Mouse (Mus musculus) left cerebral cortex, adult 8-10 months (tissue): ENCODE data around the gene Tec. TPM values are rescaled to one million over a fixed set of nuclear protein-coding genes. Genes with fewer than 3 reads are reported as not detected.

Source experiments
- DNase-seq, 2 experiments: peaks; one replicate each; pipeline ENCODE4 v3.0.0; 2022; ENCODE audit warnings: low spot score in 2 of 2
- total RNA-seq, 4 experiments: library from RNA; stranded (reverse); gene quantifications; 2 replicates each; pipeline ENCODE4 v1.2.4; 2022

The Tec gene
- total RNA-seq, 4 experiments from 2014 or later: 2.4 to 6.6 (median 3.9) TPM

- DNase-seq: no peak
Observed at GRCm38 (mm10) chr5:72854141-72854990, 13.9 kb downstream of the Tec start.

DNA sequence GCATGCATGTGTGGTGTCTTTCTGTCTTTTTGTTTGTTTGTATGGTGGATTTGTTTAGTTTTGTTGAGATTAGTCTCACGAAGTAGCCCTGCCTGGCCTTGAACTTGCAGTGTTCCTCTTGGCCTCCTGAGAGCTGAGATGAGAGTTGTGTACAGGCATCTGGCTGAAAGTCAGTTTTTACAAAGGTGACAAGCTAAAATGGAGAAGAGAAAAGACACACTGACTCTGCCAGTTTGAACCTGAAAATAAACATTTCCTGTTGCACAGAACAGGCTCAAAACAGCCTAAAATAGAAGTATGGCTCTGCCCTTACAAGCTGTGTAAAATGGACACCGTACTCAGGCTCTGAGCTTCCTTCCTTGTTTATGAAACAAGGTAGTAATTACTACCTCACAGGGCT is 14.9 kb downstream of the Tec start:
- DNase-seq: no peak

GRCm38 (mm10) chr5:72852301-72852995 is 15.8 kb downstream of the Tec start:
- DNase-seq: no peak

- no peak for DNase-seq
Observed at GRCm38 (mm10) chr5:72851674-72852098, 16.6 kb downstream of the Tec start.

- DNase-seq: no peak
Observed at GRCm38 (mm10) chr5:72850926-72851673, 17.2 kb downstream of the Tec start.

DNA sequence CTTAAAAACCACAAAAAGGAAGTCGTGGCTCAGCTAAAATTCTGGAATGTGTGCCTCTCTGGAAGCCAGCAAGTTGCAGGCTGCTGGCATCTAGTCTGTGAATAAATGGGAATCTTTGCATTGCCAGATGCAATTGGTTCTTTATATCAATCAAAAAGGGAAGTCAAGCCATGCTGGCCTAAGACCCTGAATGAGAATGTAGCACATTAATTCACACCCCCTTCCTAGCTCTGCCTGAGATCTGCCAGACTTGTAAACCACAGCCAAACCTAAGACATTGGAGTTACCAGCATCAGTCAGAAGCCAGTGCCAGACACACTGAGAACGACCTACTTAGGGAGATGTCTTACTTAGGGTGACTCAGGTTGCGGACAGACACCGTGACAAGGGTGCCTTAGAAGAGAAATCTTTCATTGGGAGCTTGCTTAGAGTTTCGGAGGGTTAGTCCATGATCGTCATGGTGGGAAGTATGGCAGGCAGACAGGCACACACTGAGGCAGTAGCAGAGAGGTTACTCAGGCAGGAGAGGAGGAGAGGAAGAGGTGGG is 19.3 kb downstream of the Tec start:
- no peak for DNase-seq

DNA sequence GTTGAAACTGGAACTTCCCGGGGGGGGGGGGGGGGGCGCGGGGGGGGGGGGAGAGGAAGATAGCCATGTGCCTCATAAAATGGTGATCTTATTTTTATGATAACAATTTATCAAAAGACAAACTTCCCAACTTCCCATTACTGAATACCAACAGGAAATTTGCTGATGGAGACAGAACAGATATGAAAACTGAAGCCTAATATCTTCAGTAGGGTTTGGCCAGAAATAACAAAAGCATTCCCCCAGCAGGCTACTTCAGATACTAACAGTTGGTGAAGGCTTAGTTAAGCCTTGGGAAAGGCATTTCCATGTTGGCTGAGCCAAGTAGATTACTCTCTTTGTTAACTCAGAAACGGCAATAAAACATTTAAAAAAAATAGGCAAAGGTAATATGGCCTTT is 21.6 kb downstream of the Tec start:
- DNase-seq: no peak

DNA sequence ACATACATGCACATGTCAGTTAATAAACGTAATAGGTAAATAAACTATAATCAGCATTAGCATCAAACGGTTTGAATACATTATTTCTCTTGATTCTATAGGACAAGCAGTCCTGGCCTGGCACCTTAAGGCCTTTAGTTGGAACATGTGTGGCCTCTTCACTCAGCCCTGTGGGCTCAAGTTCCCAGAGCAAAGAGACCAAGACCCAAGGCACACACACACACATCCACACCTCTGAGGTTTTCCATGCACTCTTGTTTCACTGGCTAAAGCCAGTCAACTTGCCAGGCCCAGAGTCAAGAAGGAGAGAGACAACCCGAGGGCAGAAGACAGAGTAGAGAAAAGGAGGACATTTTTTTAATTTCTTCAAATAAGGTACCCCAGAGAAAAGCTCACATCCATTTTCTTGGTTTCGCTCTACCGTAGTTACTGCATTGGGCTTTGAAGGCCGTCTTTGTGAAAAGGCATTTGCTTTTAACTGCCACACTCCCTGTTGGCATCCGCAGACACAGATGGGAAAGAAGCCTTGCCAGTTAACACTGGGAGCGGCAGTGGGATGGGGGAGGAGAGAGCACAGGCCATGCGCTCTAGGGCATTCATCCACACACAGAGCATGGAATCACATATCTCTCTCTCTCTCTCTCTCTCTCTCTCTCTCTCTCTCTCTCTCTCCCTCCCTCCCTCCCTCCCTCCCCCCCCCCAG is 22.2 kb downstream of the Tec start:
- no peak for DNase-seq

DNA sequence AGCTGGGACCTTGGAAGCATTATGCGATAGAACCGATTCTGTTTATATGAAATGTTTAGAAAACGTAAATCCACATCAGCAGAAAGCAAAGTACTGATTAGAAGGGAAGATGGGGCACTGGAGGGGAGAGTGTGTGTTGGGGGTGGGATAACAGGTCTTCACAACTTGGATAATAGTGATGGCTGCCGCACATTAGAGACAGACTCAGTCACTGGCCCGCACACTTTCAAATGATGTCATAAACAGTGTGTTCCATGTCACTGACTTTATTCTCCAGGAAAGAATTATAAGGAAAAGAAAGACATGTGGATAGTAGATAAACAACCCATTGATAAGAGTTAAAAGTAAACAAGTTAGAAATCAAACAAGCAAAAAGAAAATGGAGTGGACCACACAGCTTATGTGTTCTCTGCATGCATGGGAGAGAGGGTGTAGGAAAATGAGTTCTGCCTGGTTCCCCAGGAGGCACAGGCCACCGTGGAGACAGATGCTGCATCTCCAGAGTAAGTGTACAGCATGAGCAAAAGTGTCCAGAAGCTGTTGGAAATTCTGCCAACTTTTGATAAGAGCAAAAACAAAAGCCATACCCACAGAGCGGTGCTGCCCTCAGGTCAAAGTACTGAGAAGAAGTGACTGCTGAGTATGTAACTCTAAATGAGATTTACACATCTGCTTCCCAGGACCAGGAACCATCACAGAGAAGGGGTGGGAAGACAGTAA is 23.3 kb downstream of the Tec start:
- no peak for DNase-seq

- no peak for DNase-seq
Observed at GRCm38 (mm10) chr5:72844294-72844693, 24.0 kb downstream of the Tec start.

GRCm38 (mm10) chr5:72839655-72840054 is 28.6 kb downstream of the Tec start:
- no peak for DNase-seq

DNA sequence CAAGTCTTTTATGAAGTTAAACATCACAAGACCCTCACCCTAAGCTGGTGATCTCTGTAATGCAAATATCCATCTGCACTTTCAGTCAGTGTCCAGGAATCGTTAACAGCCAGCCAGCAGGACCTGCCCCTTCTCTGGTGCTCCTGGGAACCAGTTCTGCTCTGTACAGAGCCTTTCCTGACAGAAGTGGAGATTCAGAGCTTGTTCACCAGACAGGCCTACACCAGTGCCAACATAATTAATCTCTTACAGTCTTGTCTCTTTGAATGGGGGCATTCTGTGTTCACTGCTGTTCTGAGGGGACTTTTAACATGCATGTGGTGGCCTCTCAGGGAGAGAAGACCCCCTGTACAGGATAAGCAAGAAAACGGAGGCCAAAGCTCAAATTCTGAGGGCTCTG is 29.3 kb downstream of the Tec start:
- no peak for DNase-seq

GRCm38 (mm10) chr5:72835656-72836055 is 32.6 kb downstream of the Tec start:
- no peak for DNase-seq

DNA sequence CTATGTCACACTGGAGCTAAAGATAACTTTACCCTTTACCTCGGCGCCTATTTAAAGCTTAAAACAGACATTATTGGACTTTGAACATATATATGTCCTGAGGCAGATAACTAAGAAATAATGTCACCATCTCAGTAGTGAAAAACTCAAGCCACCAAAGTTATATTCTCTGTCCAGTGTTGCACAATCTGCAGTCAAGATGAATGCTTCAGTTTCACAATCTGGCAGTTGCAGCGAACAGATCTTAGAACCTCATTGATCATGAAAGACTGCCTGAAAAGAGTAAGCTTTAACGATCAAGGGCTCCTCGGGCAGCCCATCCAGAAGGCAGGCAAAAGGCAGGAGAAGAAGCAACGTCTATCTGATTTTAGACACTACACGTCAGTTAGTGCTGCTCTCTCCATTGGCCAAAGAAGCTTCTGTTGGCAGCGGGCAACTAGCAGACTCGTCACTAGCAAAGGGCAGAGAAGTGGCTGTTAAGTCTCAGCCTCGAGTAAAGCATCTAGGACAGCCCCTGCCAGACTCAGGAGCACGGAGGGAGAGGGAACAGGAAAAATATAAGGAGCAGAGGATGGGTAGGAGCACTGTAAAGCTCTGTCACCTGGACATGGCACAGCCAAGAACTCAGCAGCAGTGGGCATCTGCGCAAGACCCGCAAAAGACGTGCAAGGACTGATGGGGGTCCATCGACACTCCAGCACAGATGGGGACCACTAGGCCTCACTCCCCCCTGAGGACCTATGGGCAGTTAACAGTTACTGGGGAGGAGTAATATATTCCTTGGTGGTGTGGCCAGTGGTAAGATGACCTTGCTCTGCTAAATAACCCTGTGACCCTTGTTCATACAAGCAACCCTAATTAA is 35.1 kb downstream of the Tec start:
- DNase-seq: no peak

DNA sequence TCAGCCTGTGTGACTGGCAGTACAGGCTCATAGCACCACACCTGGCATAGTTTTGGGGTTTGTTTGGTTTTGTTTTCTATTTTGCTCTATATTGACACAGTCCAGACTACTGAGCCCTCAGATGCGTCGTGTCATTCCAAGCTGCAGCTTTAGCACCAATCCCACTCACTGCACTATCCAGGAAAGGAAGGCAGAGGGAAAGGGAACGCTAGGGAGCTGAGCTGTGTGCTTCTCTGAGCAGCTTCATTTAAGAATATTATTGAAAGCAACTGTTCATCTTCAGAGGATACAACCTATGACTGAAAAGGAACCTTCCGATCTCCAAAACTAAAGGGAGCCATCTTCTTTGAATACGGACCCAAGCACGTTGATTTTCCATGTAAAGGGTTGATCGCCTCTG is 36.1 kb downstream of the Tec start:
- DNase-seq: no peak

DNA sequence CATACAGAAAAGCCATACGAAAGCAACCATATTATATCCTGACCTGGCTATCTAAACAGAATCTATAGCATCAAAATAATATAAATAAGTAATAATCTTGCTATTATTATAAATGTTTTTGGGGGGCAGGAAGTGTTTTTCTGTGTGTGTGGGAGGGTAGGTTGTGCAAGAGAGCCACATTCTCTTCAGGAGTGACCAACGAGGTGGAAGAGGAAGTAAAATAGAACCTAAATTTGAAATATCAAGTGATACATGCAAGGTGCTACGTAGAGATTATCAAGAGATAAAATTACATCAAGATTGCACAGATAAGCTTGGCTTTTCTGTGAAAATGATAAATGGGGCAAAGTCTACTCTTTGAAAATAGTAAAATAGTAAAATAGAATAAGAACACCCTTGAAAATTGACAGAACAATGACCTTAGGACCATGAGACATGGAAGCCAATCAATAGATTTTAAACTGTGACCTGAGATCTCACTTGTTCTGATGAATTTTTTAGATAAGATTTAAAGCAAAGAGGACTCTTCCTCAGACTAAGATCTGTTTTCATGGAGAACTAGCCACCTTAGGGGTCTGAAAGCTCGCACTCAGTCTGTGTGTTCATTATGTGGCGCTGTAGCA is 37.2 kb downstream of the Tec start:
- DNase-seq: no peak

- no peak for DNase-seq
Observed at GRCm38 (mm10) chr5:72829506-72830067, 38.7 kb downstream of the Tec start.

DNA sequence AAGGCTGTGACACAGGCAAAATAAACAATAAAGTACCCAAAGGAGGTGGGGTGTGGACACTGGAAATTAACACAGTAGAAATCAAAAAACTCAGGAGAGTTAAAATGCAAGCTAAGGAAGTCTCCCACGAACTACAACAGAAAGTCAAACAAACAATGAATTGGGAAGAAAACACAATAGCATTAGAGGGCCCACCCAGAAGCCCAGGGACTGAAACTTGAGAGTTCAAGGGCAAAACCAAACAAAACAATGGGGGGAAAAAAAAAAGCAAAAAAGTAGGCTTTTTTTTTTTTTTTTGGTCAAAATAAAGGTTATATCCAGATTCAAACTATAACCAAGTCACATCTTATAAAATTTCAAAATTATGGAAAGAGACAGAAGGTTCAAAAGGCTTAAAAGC is 39.9 kb downstream of the Tec start:
- DNase-seq: no peak

GRCm38 (mm10) chr5:72827435-72827834 is 40.8 kb downstream of the Tec start:
- no peak for DNase-seq
